Mouse (Mus musculus) cerebellum, adult 2 months (tissue): ENCODE measurements around the gene Id1.

Experiments used
- CTCF ChIP-seq: fragments of 200-500 bp; IDR thresholded peaks from 2 replicates; pipeline ENCODE4 v1.5.1; 2011; ENCODE audit warnings: low read depth, mild to moderate bottlenecking, control low read depth, low read length, moderate library complexity, borderline replicate concordance; ENCODE audit not compliant: insufficient read depth
- POLR2A ChIP-seq: fragments of 200-500 bp; IDR thresholded peaks from 2 replicates; pipeline ENCODE4 v1.6.1; 2011; ENCODE audit warnings: low read length, control low read depth, borderline replicate concordance; ENCODE audit not compliant: insufficient read depth

- TF ChIP-seq POLR2A (no peak), CTCF (no peak)
These were observed 40.4 kb downstream of the Id1 start for GRCm38 (mm10) chr2:152776435-152776834.
